Mouse (Mus musculus) c-Kit-positive CD71-negative TER-119-negative erythroid progenitor cells, embryonic 14.5 days (primary cell): ENCODE measurements around the gene Npr2.
A peak's percentile ranks its signal among the peaks of the same experiment; 100 is the strongest.

Experiments used
- DNase-seq: peaks from one replicate; pipeline ENCODE4 v3.0.0-alpha.2; 2013; ENCODE audit warnings: low read depth

Gene Npr2

DNA sequence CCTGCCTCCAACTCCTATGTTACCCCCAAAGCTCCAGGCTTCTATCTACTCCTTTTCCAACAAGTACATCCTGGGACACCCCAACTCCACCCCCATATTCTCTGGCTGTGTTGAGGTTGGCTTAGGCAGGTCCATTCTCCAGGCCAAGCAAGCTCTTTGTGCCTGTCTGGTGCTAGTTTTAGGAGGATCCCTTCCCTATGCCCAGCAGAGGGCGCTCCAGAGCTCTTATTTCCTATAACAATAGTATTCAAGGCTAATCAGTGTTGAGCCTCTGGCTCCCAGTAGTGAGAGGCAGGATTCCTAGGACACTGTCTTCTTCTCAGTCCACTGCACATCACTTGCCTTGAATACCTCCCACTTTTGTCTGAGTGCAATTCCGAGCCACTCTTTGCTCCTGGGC is 40.3 kb downstream of the Npr2 start:
- peak; percentile 93 for DNase-seq

DNA sequence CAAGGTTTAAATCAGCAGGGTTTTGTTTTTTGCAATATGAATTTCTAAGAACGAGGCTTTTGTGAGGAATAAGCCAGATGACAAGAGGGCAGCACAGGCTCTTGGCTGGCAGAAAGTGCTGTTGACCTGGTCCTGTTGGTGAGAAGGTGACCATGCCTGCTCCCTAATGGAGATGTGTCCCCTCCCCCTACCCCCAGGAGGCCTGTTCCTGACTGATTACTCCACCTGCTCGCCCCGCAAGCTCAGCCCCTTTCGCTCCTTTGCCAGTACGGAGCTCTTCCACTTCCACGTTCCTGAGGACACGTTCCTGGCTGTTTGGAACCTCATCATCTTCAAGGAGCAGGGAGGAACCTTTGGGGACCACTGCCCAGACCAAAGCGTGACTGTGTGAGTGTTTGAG is 42.0 kb downstream of the Npr2 start:
- no peak for DNase-seq

- DNase-seq, result no peak
These were observed 43.2 kb downstream of the Npr2 start for GRCm38 (mm10) chr4:43674974-43675373.

DNA sequence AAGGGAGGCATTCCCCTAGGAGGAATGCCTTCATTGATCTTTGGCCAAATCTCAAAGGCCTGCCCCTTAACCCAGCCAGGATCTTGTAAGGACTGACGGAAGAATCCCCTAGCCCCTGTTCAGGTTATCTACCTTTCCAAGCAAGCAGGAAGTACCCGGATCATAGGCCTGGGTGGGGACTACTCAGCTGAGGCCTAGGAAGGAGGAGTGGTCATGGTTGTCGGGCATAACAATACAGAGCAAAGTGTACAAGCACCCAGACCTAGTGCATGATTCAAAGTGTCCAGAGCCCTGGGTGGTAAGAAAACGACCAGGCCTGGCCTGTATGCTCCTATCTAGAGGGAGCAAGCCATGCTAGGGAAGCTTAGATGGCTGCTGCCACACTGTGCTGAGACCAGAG is 43.9 kb downstream of the Npr2 start:
- DNase-seq, result no peak

- DNase-seq, result no peak
These were observed 46.8 kb downstream of the Npr2 start for GRCm38 (mm10) chr4:43678541-43678940.

DNA sequence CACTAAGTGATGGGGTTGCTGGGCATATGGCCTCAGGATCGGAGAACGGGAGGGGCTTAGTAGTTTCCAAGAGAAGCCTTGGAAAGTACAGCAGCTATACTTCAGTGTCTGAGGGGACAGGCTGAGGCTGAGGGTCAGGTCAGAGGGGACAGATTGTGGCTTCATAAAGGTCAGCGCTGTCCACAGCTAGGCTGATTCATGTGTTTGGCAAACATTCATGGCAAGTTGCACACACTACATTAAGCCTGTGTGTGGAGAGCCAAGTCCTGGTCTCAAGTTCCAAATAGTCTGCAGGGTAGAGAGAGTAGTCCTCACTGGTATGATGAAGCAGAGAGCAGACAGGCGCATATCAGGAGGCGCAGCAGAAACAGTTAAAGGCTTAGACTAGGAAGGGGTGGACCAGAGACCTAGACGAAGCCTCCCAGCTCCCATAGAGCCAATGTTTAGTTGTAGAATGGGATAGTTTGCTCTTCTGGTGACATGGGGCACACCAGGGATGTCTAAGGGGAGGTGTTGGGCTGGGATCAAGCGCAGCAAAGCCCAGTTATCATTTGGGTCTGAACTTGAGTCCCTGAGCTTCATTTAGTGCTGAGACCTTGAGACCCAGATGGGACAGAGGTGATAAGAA is 47.8 kb downstream of the Npr2 start:
- no peak for DNase-seq

GRCm38 (mm10) chr4:43690021-43690420 is 58.3 kb downstream of the Npr2 start:
- no peak for DNase-seq

DNA sequence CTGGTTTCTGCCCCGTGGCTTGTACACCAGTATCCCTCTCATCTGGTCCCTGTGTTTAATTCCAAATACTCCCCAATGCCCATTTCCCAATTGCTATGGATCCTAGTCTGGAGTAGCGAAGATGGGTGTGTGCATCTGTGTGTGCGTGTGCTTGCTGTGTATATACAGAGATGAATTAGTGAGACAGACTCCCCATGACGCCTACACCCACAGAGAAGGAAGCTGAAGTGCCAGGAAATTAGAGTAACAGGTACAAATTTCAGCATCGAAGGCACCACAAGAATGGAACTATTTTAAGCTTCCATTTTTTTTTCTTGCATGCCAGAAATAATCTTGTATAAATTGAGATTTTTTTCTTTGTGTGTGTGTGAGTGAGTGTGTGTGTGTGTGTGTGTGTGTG is 59.3 kb downstream of the Npr2 start:
- no peak for DNase-seq

- DNase-seq, result no peak
These were observed 62.1 kb downstream of the Npr2 start for GRCm38 (mm10) chr4:43693806-43694241.

GRCm38 (mm10) chr4:43694439-43695248 is 62.9 kb downstream of the Npr2 start:
- no peak for DNase-seq

GRCm38 (mm10) chr4:43695249-43695671 is 63.5 kb downstream of the Npr2 start:
- DNase-seq, result no peak

- no peak for DNase-seq
These were observed 64.8 kb downstream of the Npr2 start for GRCm38 (mm10) chr4:43696561-43696960.

DNA sequence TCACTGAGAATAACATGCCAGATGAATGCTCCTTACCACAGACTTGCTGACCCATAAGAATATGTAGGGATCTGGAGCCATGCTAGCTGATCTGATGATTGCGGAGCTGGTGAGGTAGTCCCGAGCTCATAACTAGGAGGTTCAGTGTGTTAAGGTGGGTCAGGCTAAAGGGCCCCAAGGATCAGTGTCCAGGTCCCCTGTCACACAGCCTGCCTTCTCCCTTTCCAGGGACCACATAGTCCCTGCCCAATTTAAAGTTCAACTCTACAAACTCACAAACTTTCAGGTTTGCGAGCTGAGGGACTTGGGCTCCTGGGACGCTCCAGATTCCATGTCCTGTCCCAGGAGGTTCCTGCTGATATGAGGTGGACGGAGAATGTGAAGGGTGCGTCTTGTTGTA is 69.0 kb downstream of the Npr2 start, which contains the start of gene Olfr70:
Gene Olfr70 (minus strand): TSS at position 101 of the 400 bp plus-strand sequence.
- no peak for DNase-seq
